Mouse (Mus musculus) right cerebral cortex, adult 2 months (tissue): Measurements from ENCODE around the gene Camsap1.

ENCODE experiments used
- DNase-seq, 2 experiments: peaks; one replicate each; pipeline ENCODE4 v3.0.0; 2021 to 2022; ENCODE audit warnings: low spot score in 2 of 2

The Camsap1 gene

DNA sequence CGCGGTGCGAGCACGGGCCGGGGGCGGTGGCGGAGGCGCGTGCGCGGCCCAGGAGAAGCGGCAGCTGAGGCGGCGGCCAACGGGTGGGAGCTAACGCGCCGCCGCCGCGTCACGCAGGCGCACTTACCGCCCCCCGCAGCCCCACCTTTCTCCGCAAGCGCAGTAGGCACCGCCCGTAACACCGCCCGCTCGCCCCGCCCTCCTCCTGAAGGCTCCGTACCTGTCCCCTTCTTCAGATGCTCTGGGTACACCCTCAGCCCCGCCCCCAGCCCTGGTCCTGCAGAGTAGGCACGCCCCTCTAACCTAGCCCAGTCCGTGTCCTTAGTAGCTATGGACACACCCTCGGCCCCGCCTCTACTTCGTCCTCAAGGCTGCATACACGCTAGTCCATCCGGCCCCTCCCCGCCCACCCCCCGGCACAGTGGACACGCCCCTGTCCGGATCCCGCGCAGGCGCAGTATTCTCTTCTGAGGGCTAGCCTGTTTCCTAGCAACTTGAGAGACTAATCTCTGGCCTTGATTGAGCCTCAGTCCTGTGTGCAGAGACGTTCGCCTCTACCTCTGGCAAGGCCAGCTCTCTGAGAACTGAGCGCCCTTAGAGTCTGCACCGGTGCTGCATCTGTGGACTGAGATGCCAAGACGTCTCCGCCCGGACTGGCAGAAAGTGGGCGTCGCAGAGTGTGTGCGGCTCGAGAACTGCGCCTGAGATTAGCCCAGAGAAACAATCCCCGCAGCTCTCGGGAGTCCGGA is at the start of gene Camsap1:
Gene Camsap1 (minus strand): TSS at position 124 of the 749 bp plus-strand sequence.
- peak; percentile 99 for DNase-seq

DNA sequence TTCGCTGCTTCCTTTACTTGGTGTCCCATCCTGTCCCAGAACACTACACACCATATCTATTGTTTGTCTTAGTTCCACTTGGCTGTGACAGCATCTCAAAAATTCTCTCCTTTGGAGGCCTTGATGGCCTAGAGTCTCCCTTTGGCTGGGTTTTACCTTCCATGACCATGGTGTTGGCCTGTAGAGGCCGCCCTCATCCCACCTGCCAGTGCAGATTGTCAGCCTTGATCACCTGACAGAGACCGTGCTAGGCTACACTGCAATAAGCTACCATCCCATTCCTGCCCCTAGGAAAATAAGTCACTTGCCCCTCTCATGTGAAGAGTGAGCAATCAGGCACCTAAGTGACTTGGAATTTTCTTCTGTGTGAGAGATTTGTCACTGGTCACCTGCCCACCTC is 47.2 kb upstream of the Camsap1 start:
- no peak for DNase-seq

GRCm38 (mm10) chr2:26024138-26025075 is 41.3 kb upstream of the Camsap1 start:
- DNase-seq = peak; percentile 29 to 63

GRCm38 (mm10) chr2:26022626-26023025 is 39.5 kb upstream of the Camsap1 start:
- DNase-seq = no peak

- no peak for DNase-seq
These were observed 39.1 kb upstream of the Camsap1 start for GRCm38 (mm10) chr2:26022258-26022565.

GRCm38 (mm10) chr2:26021561-26022257 is 38.6 kb upstream of the Camsap1 start, which contains the start of gene Ubac1:
Gene Ubac1 (minus strand): TSS chr2:26021747.
- DNase-seq = peak; percentile 89 to 94

DNA sequence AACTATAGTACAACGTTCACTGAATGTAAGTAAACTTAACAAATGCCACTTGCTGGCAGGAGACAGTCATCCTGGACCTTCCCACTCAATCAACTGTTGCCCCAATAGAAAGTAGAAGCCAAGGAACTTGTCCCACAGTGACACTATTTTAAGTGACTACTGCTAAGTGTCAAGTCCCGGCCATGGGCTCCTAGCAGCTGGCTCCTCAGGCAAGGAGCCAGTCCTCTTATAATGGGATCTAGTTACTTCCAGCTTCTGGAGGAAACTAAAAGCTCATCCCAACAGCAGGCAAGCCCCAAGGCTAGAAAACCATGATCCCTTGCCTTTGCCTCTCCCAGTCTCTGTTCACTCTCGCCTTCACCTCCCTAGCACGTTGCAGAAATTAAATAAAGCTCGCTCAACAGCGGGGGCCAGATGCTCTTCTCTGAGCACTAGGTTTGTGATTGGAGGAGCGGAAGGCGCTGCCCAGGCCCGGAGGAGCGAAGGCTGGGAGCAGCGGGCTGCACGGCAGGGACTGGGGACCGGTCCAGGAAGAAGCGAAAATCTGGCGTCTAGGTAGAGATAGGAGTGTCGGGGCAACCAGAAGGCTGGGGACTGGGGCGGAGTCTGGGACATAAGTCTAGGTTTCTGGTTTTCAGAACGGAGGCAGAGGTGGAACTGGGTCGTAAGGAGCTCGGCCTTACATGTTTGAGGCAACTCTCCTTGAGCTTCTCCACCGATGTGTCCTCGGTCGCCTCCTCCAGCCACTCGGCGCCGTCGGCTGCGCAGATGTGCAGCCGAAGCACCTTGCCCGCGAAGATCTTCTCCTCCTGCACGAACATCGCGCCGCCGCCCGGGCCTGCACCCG is 37.9 kb upstream of the Camsap1 start:
- DNase-seq = peak; percentile 46 to 52

DNA sequence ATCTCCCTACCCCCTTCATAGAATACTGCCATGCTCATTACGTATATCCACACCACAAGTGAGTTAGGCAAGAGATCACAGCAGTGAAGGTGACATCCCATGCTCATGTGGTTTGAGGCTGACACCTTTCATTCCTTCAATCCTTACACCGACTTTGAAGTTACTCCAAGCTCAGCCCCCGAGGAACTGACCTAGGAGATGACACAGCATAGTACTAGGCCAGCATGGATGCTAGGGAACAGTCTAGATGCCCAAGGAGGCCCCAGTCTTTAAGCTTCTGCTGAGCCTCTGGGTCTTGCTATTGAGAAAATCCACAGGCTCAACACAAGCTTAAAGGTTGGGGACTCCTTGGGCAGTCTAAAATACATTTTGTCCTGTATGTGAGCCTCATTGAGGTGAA is 36.8 kb upstream of the Camsap1 start:
- no peak for DNase-seq

DNA sequence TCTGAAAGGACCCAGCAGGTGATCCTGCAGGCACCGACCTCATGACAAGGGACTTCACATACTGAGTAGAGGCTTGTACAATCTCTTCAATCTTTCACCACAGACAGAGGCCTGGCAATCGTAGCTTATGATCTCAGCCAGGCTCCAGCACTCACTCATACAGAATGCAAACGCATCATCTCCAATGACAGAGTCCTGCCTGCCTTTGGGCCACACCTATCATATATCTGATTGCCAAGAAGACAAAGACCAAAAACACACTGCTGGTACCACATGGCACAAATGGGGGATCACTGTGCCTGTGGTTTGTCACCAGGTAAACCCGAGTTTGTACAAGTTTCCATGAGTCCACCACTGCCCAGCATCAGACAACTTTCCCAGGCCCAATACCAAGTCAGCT is 34.2 kb upstream of the Camsap1 start:
- DNase-seq = no peak

- no peak for DNase-seq
These were observed 30.6 kb upstream of the Camsap1 start for GRCm38 (mm10) chr2:26013674-26014073.

GRCm38 (mm10) chr2:26011420-26011819 is 28.3 kb upstream of the Camsap1 start:
- no peak for DNase-seq

- no peak for DNase-seq
These were observed 18.9 kb upstream of the Camsap1 start for GRCm38 (mm10) chr2:26002001-26002400.

DNA sequence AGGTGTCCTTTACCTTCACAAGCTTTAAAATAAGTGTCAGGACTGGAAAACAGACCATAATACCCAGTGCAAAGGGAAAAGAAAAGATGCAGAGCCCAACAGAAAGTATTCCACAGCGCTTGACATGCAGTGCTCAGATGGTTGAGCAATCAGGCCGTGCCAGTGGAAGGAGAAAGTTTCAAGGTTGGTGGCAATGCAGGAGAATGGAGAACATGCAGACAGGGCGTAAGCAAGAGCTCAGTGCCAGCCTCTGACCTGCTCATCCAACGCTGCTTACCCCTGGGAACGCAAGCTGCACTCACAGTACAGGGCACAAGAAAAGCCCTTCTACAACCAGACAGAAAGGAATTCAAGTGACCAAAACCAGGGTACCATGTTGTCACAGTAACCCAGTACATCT is 18.1 kb upstream of the Camsap1 start:
- no peak for DNase-seq

- no peak for DNase-seq
These were observed 14.6 kb upstream of the Camsap1 start for GRCm38 (mm10) chr2:25997716-25998115.

DNA sequence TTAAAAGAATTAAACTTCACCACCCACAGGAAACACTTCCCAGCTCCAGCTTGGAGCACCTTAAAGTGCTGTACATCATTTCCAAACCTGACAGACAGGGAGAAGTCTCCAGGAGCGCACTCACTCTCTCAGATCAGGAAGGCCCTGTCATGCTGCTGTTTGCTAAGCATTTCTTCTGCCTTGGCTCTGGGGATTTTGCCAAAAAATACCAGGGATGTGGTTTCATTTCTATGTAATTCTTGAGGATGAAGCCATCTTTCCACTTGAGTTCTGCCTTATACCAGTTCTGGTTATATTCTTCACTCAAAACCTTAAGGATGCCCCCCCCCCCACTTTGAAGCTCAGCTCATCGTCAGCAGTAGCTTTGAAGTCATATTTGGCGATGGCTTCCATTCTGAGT is 11.7 kb upstream of the Camsap1 start:
- no peak for DNase-seq

GRCm38 (mm10) chr2:25992285-25992684 is 9.2 kb upstream of the Camsap1 start:
- no peak for DNase-seq

GRCm38 (mm10) chr2:25989651-25990050 is 6.6 kb upstream of the Camsap1 start:
- DNase-seq = no peak

DNA sequence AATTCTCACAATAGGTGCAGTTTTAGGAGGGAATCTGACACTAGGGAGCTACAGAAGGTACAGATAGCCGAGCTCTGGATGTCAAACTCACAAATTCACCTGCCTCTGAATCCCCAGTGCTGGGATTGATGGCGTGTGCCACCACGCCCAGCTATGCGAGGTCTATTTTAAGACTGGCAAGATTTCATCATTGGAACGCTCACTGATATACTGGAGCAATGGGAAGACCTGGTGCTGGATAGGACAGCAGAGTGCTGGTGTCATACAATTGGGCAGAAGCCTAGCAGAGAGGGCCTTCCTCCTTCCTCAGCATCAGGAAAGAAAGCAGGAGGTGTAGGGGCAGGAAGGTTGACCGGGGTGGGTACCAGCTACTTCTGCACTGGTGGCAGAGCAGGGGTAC is 4.7 kb upstream of the Camsap1 start:
- no peak for DNase-seq

GRCm38 (mm10) chr2:25986601-25987000 is 3.5 kb upstream of the Camsap1 start:
- no peak for DNase-seq

DNA sequence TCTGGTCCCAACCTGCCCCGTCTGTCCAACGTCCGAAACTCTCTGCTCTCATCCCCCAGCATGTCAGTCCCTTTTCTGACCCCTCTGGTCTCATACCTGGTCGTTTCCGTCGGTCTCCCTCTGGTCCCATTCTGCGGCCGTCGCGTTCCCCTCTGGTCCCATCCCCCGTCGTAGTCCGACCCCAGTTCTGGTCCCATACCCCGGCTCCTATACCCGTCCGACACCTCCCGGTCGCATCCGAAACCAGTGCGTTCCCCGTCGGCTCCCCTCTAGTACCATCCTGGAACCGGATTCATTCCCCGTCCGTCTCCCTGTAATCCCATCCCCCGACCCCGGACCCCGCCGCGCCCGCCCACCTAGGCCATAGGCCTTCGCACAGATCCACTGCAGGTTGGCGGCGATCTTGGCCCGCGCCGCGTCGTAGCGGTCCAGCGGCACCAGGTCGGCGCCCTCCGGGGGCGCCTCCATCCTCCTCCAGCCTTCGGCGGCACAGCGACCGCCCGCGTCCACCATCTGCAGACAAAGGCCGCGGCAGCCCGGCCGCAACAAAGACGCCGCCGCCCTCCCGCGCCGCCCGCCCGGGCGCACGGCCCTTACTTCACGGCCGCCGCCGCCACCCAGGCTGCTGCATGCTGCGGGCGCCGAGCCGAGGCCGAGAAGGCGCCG is 523 bp downstream of the Camsap1 start:
- peak; percentile 24 to 33 for DNase-seq

DNA sequence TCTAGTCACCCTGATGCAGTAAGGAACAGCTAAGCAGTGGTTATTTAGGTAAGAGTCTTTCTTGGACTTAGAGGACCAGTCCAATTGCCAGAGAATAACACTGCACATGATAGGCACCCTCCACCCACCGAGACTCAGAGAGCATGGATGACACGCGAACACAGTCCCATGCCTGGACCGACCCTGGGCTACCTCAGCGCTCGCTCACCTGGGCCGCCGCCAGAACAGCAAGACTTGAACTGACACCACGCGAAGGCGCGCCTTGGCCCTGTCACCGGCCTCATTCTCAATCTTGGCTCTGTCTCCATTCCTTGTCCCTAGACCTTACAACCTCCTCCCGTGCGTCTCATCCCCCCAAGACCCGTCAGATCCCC is 1.0 kb downstream of the Camsap1 start:
- DNase-seq = no peak
